Mouse (Mus musculus) heart, postnatal 25 days (tissue): ENCODE measurements around the gene Mdga1. TPM values are rescaled to one million over a fixed set of nuclear protein-coding genes. Genes with fewer than 3 reads are reported as not detected.

Experiments used
- DNase-seq: peaks from one replicate; pipeline ENCODE4 v3.0.0; 2022; ENCODE audit warnings: low spot score
- intact Hi-C: fragments of 180-260 bp; cut with DNase I; formaldehyde crosslinking; loops from one replicate; pipeline ENCODE4 v1.15.1; 2025
- total RNA-seq, 2 experiments: library from RNA; stranded (reverse); gene quantifications; 2 replicates each; pipeline ENCODE4 v1.2.3; 2021

The Mdga1 gene
- total RNA-seq, 2 experiments from 2014 or later, result 14.0 to 18.3 TPM

DNA sequence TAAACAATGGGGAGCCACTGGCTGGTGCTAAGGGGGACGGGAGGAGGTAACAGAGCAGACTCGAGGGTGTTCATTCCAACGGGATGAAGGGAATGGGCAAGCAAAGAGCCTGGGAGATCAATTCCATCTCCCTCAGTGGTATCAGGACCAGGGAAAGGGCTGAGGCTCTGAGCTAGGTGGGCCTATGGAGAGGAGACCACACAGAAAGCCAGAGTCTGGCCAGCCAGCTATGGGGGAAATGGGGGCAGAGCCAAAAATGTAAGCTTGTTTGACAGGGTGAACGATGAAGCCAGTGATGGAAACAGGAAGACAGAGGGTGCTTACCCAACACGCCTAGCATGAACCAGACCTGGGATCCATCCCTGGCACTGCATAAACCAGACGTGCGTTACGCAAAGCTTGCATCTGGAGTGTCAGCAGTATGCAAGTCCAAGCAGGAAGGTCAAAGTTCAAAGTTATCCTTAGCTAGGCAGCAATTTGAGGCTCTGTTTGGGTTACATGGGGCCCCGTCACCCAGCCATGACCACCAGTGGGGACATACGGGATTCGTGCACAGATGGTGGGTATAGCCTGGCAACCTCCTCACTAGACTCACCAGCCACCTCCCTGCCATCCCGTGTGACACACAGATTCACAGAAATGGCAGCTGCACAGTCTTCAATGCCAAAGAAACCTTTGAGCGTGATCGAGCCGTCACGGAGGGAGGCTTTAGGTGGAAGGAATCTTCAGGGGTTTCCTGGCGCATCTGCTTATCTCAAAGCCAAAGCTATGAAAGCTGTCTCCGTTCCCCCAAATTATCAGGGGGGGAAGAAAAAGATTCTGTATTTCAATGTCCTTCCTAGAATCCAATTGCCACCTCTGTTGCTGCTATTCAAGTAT, 113.9 kb downstream of the Mdga1 start:
- no peak for DNase-seq
- intact Hi-C loops, result loop anchor here (5.0 kb wide), 1 partner anchor 59 kb away; no protein-coding TSS in a partner anchor

- intact Hi-C loops, result loop anchor here (5.0 kb wide), 1 partner anchor 58 kb away; no protein-coding TSS in a partner anchor
- no peak for DNase-seq
These were observed 115.1 kb downstream of the Mdga1 start for GRCm38 (mm10) chr17:29854835-29855234.

- no peak for DNase-seq
- intact Hi-C loops, result no loop called here
These were observed 115.5 kb downstream of the Mdga1 start for GRCm38 (mm10) chr17:29854388-29854787.

DNA sequence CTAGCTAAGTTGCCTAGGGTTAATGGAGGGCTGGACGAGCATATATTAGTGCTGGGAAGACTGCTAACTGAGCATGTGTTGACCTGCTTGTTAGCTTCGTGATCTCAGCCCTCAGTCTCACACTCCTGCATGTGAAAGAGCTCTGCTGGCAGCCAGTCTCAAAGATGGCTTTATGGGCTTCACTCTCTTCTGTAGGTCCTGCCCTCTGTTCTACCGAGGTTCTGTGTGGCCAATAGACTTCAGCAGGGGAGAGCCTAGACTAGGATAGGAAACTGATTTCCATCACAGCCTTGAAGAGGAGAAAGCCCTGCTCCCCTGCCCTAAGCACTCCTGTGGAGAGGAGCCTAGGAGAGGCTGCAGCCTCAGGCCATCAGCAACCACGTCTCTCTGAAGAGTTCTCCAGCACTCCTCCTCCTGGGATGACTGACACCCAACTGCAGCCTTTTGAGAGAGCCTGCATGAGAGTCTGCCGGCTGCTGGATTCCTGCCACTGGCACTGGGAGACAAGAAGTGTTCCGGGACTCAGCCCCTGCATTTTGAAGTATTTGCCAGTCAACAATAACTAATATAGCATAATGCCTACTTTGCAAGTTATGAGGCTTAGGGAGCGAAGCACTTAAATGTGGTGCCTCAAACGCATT, 116.9 kb downstream of the Mdga1 start:
- intact Hi-C loops, result no loop called here

DNA sequence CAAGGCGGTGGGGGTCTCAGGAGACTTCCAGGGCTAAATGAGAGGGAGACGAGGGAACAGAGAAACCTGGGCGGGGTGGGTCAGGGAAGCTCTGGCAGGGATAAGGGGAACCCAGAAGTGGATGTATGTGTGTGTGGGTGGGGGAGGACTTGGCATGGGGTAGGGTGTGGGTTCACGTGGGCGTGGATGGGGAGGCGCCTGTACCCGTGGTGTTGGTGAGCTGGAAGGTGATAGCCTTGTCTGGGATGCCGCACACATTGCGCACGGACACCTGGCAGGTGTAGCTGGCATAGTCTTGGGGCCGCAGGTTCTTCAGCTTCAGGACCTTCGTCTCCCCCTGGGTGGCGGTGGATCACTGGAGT, 120.5 kb downstream of the Mdga1 start:
- DNase-seq, result no peak
- intact Hi-C loops, result no loop called here

More for the DNA sequence above, 116.9 kb downstream of the Mdga1 start:
- no peak for DNase-seq

GRCm38 (mm10) chr17:29848793-29849435, 121.0 kb downstream of the Mdga1 start:
- no peak for DNase-seq
- intact Hi-C loops, result no loop called here

- DNase-seq, result no peak
- intact Hi-C loops, result no loop called here
These were observed 122.6 kb downstream of the Mdga1 start for GRCm38 (mm10) chr17:29847291-29847690.

DNA sequence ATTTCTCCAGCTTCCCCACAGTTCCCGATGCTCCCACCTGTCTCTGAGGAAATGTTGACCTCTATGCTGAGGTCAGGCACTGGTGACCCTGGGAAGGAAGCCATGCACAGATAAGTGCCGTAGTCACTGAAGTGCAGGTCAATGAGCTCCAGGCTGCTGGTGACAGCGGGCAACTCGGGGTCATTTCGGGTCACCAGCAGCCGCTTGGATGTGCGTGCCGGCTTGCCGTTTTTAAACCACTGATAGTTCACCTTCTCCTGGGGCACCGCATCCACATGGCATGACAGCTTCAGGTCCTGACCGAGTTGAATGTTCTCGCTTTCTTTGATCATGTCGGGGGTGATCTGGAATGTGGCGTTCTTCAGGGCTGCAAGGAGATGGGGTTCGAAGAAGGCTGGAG, 123.6 kb downstream of the Mdga1 start:
- intact Hi-C loops, result no loop called here
- DNase-seq, result no peak

- DNase-seq, result no peak
- intact Hi-C loops, result loop anchor here (2.0 kb wide), 1 partner anchor 20 kb away; no protein-coding TSS in a partner anchor
These were observed 124.9 kb downstream of the Mdga1 start for GRCm38 (mm10) chr17:29844949-29845348.

GRCm38 (mm10) chr17:29843419-29844162, 126.3 kb downstream of the Mdga1 start:
- intact Hi-C loops, result loop anchor here (2.0 kb wide), 1 partner anchor 19 kb away; no protein-coding TSS in a partner anchor
- no peak for DNase-seq

DNA sequence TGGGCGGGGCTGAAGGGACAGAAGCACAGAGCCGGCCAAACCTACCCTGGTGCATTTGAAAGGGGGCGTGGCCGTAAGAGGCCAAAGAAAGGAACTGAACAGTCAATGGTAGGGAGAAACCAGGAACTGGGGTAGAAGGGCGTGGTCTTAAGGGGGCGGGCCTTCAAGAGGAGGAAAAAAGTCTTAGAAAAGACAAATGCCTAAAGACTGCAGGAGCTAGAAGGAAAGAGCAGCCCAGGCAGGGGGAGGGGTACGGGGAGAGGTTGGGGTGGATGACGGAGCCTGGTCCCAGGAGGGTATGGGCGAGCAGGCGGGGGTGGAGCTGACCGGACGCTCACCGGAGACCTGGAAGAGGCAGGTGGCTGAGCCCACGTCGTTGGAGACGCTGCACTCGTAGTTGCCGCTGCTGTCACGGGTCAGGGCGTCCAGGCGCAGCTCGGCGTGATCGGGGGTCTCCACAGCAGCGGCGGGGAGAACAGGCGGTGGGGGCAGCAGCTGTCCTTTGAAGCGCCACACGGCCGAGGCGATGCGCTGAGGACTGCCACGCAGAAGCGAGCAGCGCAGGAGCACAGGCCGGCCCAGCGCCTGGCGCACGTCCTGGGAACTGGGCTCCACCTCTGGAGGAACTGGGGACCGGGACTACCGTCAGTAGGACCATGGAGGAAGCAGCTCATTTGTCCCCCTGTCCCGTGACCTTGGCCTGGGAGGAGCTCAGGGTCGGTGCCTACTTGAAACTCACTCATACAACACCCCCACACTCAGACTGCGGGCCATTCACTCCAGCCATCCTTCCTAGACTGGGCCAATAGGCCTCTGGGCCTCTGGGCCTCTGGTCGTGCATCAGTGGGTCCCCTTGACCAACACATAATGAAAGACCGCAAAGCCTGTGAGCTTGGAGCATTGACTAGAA, 127.9 kb downstream of the Mdga1 start:
- DNase-seq, result no peak
- intact Hi-C loops, result no loop called here

- no peak for DNase-seq
- intact Hi-C loops, result no loop called here
These were observed 131.9 kb downstream of the Mdga1 start for GRCm38 (mm10) chr17:29838029-29838428.

DNA sequence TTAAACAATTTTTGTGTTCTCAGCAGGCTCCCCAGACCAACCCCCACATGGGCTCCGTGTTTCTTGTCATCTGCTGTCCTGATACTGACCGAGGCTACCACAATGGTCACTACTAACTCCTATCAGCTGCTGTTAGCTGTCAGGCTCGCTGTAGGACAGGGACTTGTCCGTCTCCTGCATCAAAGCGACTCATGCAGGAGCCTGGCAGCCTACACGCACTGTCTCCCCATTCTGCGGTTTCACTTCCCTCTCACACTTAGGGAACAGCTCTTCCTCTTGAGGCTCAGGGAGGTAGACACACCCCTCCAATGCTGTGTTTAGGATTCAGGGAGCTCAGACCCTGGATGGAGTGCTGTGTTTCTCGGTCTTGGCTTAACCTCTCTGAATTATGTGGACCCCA, 132.4 kb downstream of the Mdga1 start:
- no peak for DNase-seq
- intact Hi-C loops, result no loop called here

DNA sequence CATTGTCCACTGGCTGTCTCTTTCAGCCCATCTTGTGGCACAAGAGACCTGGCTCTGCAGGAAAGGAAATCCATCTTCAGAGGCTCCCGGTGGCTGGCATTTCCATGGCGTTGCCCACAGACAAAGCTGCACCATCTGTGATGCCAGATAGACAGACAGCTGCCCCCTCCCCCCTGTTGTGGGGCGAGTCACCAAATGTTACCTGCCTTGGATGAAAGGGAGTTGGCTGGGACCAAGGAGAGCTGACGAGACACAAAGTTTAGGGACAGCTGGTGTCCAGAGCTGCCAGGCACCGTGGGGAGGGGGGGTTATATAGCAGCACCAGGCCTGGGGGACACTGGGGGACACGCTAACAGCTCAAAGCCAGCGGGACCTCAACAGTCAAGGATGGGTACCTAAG, 135.1 kb downstream of the Mdga1 start:
- intact Hi-C loops, result no loop called here
- no peak for DNase-seq

DNA sequence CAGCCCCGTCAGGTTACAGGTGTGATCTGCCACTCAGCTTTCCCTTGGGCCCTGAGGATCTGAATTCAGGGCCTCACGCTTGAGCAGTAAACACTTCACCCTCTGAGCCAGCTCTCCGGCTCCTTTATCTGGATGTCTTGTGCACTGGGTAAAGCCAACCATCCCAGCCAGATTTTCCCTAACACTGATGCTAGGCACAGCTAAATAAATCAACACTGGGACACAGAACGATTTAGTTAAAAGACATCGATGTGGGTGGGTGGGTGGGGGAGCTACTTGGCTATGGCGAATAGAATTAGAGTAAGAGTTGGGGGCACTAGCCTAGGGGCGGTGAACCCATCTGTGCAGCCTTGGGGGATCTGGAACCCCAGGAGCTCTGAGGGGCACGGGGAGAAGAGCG, 135.6 kb downstream of the Mdga1 start:
- DNase-seq, result no peak
- intact Hi-C loops, result no loop called here

DNA sequence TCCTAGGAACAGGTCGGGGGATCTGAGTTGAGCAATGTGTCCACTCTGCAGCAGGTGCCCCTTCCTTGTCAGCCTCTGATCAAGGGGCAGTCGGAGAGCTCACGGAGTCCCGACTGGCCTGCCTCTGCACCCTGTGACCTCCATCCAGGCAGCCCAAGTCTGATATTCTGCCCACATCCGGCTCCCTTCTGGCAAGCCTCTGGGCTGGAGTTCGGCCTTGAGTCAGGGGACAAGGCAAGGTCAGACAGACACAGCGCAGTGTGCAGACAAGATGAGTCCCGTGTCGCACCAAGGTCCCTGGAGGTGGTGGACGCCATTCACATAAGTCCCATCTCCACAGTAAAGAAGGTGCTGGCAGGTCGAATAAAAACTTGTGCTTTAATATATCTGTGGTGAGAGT, 138.2 kb downstream of the Mdga1 start:
- intact Hi-C loops, result no loop called here
- no peak for DNase-seq

- DNase-seq, result no peak
- intact Hi-C loops, result loop anchor here (5.0 kb wide), 1 partner anchor 37 kb away; no protein-coding TSS in a partner anchor
These were observed 140.8 kb downstream of the Mdga1 start for GRCm38 (mm10) chr17:29829136-29829535.

GRCm38 (mm10) chr17:29827602-29828001, 142.3 kb downstream of the Mdga1 start:
- intact Hi-C loops, result loop anchor here (5.0 kb wide), 1 partner anchor 35 kb away; no protein-coding TSS in a partner anchor
- no peak for DNase-seq
